Mouse (Mus musculus) stomach, postnatal 0 days (tissue): ENCODE measurements at regions not wholly inside any gene's neighbourhood (a gene's known extent, or its start where the extent isn't known, plus 50 kb on each side); places are given as distances from the start of the nearest gene placed in this dataset.

Experiments used
- ATAC-seq: fragments of 200-750 bp; cut with Nextera tagmentation; 2 replicates; pipeline ENCODE4 v1.8.0; 2017; ENCODE audit not compliant: low FRiP score, low TSS enrichment
- DNase-seq: peaks from one replicate; pipeline ENCODE4 v3.0.0-alpha.2; 2016; ENCODE audit warnings: low spot score
- H3K27ac ChIP-seq: fragments of 300-500 bp; sonication (generic); replicated peaks from 2 replicates; pipeline ENCODE4 v1.5.1; 2014; ENCODE audit warnings: mild to moderate bottlenecking, control low read depth
- H3K27me3 ChIP-seq: fragments of 300-500 bp; sonication (generic); 2 replicates; pipeline ENCODE4 v1.6.1; 2014; ENCODE audit warnings: low read length; ENCODE audit not compliant: control insufficient read depth, insufficient read depth
- H3K36me3 ChIP-seq: fragments of 300-500 bp; sonication (generic); 2 replicates; pipeline ENCODE4 v1.6.1; 2014; ENCODE audit warnings: low read length, mixed read lengths; ENCODE audit not compliant: control insufficient read depth, insufficient read depth
- H3K4me1 ChIP-seq: fragments of 300-500 bp; sonication (generic); replicated peaks from 2 replicates; pipeline ENCODE4 v1.6.1; 2014; ENCODE audit warnings: antibody characterized with exemption; ENCODE audit not compliant: control insufficient read depth, insufficient read depth
- H3K4me2 ChIP-seq: fragments of 300-500 bp; sonication (generic); replicated peaks from 2 replicates; pipeline ENCODE4 v1.6.1; 2014; ENCODE audit warnings: low read depth, mild to moderate bottlenecking, control low read depth, moderate library complexity
- H3K4me3 ChIP-seq: fragments of 300-500 bp; sonication (generic); 2 replicates; pipeline ENCODE4 v1.5.1; 2014; ENCODE audit warnings: low read depth, low read length, control low read depth
- H3K9ac ChIP-seq: fragments of 300-500 bp; sonication (generic); 2 replicates; pipeline ENCODE4 v1.6.1; 2014; ENCODE audit warnings: mild to moderate bottlenecking, low read length, control low read depth, mixed read lengths
- H3K9me3 ChIP-seq: fragments of 300-500 bp; sonication (generic); 2 replicates; pipeline ENCODE4 v1.6.1; 2016; ENCODE audit warnings: low read length; ENCODE audit not compliant: control insufficient read depth
- CTCF ChIP-seq: IDR thresholded peaks from 2 replicates; pipeline ENCODE4 v1.5.1; 2016; ENCODE audit warnings: antibody characterized with exemption, low read depth, mild to moderate bottlenecking, moderate library complexity
- EP300 ChIP-seq: optimal IDR thresholded peaks from 2 replicates; pipeline ENCODE3; 2016; ENCODE audit warnings: antibody characterized with exemption
- whole genome bisulfite sequencing: fragments of 180-500 bp; shearing (Covaris S2); extraction: QIAGEN DNeasy Blood & Tissue Kit; methylation state at CpG from one replicate; pipeline ENCODE4 v1.1.7; 2014; 5-methylcytosine and 5-hydroxymethylcytosine counted together

DNA sequence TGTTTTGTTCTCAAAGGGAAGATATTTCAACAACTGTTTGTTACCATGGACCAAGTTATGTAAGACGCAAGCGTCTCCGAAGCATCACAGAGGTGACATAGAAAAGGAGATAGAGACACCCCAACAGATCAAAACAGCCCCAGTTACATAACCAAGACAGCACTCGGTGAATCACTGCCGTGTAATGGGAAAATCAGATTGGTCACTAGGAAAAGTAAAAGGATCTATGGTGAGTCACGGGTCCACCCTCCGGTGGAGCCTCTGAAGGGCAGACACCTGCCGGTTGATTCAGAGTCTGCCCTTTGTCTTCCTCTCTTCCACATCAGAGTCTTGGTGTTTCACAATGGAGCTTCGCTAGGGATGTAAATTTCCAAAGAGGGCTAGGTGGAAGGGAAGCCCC is 62.9 kb upstream of the Odc1 start:
- 93% methylated on average over 9 of the region's 9 CpGs for WGBS
- Histone ChIP-seq H3K4me3 (no peak overlapping the region), H3K36me3 (no peaks in the 10 kb centered on the region), H3K27me3 (no peaks in the 10 kb centered on the region), H3K9ac (no peak overlapping the region), H3K4me2 (no peak overlapping the region), H3K27ac (no peak overlapping the region), H3K4me1 (no peaks in the 10 kb centered on the region), H3K9me3 (no peaks in the 10 kb centered on the region)
- no peak for TF ChIP-seq EP300
- TF ChIP-seq CTCF: no peak
- ATAC-seq: no peak
- no peak for DNase-seq

DNA sequence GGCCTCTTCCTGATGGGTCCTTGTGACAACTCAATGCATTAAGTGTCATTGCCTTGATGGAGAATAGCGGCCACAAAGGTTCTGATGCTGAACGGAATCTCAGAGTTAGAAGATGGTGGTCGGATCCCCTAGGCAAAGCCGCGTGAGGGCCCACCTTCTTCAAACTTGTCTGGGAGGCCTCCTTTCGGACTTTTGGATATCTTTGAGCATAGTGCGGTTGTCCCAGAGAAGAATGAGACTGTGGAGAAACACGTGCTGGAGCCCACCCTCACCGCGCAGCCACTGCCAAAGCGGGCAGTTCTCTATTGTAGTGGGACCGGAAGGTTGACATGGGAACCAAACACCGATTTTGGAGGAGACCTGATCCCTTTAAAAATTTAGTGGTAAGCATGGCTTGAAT is 62.4 kb upstream of the Odc1 start:
- H3K4me2 ChIP-seq: no peak overlapping the region
- no peak for DNase-seq

DNA sequence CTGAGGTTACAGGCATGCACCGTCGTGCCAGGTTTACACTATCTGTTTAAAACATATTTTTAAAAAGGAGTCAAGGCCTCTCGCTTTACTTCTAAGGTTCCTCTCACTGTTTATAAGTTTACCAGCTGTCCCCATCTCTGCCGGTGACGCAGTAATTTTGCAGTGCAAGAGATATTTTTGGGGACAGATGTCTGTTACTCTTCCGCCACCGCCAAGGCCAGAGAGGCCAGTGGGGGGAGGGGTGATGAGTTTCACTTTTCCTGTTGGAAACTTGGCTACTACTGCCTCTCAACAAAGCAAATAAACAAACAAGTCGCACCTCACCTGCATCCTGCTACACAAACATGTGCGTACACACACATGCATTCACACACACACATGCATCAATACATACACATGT is 60.1 kb upstream of the Odc1 start:
- peak; percentile 11 for DNase-seq
- Histone ChIP-seq H3K4me3 (no peak overlapping the region), H3K27me3 (no peaks in the 10 kb centered on the region), H3K9me3 (no peaks in the 10 kb centered on the region), H3K36me3 (no peaks in the 10 kb centered on the region), H3K27ac (no peak overlapping the region), H3K4me2 (no peak overlapping the region), H3K4me1 (no peaks in the 10 kb centered on the region), H3K9ac (no peak overlapping the region)
- no peak for ATAC-seq
- no peak for TF ChIP-seq EP300
- TF ChIP-seq CTCF: no peak
- WGBS: 60% methylated on average over 9 of the region's 9 CpGs

More for the DNA sequence above, 62.4 kb upstream of the Odc1 start:
- H3K36me3 ChIP-seq: no peaks in the 10 kb centered on the region
- H3K4me3 ChIP-seq: no peak overlapping the region
- ATAC-seq: no peak
- no peaks in the 10 kb centered on the region for H3K4me1 ChIP-seq
- no peak overlapping the region for H3K27ac ChIP-seq
- H3K9ac ChIP-seq: no peak overlapping the region
- no peaks in the 10 kb centered on the region for H3K27me3 ChIP-seq
- WGBS: 92% methylated on average over 13 of the region's 13 CpGs
- TF ChIP-seq EP300 (no peak), CTCF (no peak)
- no peaks in the 10 kb centered on the region for H3K9me3 ChIP-seq

GRCm38 (mm10) chr12:17486062-17486770 is 58.4 kb upstream of the Odc1 start:
- Histone ChIP-seq H3K36me3 (no peaks in the 10 kb centered on the region), H3K27me3 (no peaks in the 10 kb centered on the region), H3K4me2 (no peak overlapping the region), H3K4me3 (no peak overlapping the region), H3K9me3 (no peaks in the 10 kb centered on the region), H3K9ac (no peak overlapping the region), H3K27ac (no peak overlapping the region), H3K4me1 (no peaks in the 10 kb centered on the region)
- 45% methylated on average over 9 of the region's 9 CpGs for WGBS
- DNase-seq (no peak), ATAC-seq (no peak)
- no peak for TF ChIP-seq EP300
- TF ChIP-seq CTCF: no peak

DNA sequence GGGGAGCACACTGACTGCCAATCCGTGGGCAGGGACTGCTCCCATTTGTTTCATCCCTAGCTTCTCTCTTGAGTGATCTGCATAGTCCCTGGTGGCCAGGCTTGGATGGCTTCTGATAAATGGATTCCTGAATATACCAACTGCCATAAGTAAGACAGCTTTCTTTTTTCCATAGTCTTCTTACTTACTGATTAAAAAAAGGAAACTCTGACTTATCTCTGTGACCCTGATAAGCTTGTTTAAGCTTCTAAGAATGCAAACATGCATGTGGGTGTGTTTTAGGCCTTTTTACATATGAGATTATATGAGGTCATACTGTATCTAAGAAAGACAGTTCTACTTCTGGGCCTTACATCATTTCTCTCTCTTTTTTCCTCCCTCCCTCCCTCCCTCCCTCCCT is 57.3 kb upstream of the Odc1 start:
- DNase-seq (no peak), ATAC-seq (0 out of 2 replicates have a peak, but pooled peaks have one; percentile 29)
- Histone ChIP-seq H3K4me1 (no peaks in the 10 kb centered on the region), H3K4me2 (no peak overlapping the region), H3K27me3 (no peaks in the 10 kb centered on the region), H3K27ac (no peak overlapping the region), H3K9me3 (no peaks in the 10 kb centered on the region), H3K4me3 (no peak overlapping the region), H3K36me3 (no peaks in the 10 kb centered on the region), H3K9ac (no peak overlapping the region)
- no peak for TF ChIP-seq EP300
- TF ChIP-seq CTCF: no peak
- WGBS: 33% methylated on average over 1 of the region's 1 CpGs

DNA sequence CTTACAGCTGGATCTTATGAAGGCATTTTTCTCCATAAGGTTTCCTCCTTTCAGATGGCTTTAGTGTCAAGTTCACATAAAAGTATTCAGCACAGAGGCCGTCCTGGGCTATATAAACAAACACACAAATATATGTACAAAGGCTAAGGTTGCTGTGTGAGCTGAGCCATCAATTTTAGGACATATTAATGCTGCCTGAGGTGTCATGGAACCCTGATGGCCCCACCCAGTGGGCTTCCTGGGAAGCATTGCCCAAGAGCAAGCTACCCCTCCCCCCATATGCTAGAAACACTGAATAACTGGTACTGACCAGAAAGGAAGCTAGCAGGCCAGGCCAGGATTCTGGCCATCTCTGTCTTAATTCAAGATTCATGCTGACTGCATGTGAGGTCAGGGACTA is 56.4 kb upstream of the Odc1 start:
- Histone ChIP-seq H3K4me1 (no peaks in the 10 kb centered on the region), H3K4me2 (no peak overlapping the region), H3K27ac (no peak overlapping the region), H3K27me3 (no peaks in the 10 kb centered on the region), H3K4me3 (no peak overlapping the region), H3K36me3 (no peaks in the 10 kb centered on the region), H3K9me3 (no peaks in the 10 kb centered on the region), H3K9ac (no peak overlapping the region)
- DNase-seq: no peak
- no peak for ATAC-seq
- WGBS: 57% methylated on average over 1 of the region's 1 CpGs
- TF ChIP-seq EP300 (no peak), CTCF (no peak)
